8 mouse cellular contexts compared by ENCODE assay signal in the genomic region with DNA sequence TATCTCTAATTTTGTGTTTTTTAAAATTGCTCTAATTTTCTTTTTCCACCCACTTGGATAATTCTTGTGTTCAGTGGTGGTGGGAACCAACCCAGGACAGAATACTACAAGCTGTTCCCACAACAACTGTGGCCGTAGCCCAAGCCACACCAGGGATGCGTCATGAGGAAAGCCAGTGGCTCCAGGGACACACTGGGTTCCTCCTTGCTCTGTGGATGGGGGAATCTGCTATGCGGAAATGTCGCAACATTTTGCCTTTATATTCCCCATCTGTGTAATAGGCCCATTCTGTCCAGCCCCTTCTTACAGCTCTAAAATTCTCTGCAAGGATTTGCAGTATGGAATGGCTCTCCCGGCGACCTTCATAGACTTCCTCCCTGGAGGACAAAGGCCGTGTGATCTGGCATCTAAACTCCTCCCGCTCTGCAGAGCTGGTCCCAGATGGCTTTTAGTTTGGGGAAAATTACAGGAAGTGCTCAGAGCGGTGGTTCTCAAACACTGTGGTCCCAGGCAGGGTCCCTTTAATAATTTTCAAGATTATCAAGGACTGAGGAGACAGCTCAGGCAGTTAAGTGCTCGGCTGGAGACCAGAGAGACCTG. TPM values are rescaled to one million over a fixed set of nuclear protein-coding genes. Genes with fewer than 3 reads are reported as not detected.
DNase-seq lines count a peak whose midpoint lies in the region; ATAC-seq lines count a peak whose summit lies in the region.
"Had no signal": no experiment of that assay in that cellular context is flagged by ENCODE, and none has a peak within 500 bp of the region (broad histone marks: within the 10 kb centered on the region; RNA-seq: fewer than 3 reads in every experiment).

No protein-coding gene starts in this region.

- no peaks in the 10 kb centered on the region for H3K36me3 ChIP-seq in lung, embryonic 15.5 days

- no peak; the same call in 1 of the 2 replicates for ATAC-seq in lung, embryonic 15.5 days (ENCODE audit: borderline replicate concordance, extremely low read depth, low FRiP score, low TSS enrichment)

- H3K4me1 ChIP-seq in lung, embryonic 15.5 days, result peaks cover 17% of the 10 kb centered on the region; the same call in 1 of the 2 replicates

- no peak overlapping the region for H3K9ac ChIP-seq in lung, embryonic 15.5 days

- H3K4me2 ChIP-seq in lung, embryonic 15.5 days, result no peak overlapping the region

- no peaks in the 10 kb centered on the region; the same call in 1 of the 2 replicates for H3K27me3 ChIP-seq in lung, embryonic 15.5 days

- no peaks in the 10 kb centered on the region for H3K9me3 ChIP-seq in lung, embryonic 15.5 days

- no peak for DNase-seq in lung, adult 18-20 months
- DNase-seq in heart, adult 18-20 months, result peak; percentile 71 to 81
- peak; percentile 46 for DNase-seq in heart, postnatal 4 days
- DNase-seq in skeletal muscle tissue, adult 2 months (ENCODE audit: low read depth, low spot score), result peak; percentile 13
- DNase-seq in urinary bladder, postnatal 4 days (ENCODE audit: low spot score in 2 of 2), result no peak
- DNase-seq in right cerebral cortex, postnatal 14 days, result no peak

- H3K27ac ChIP-seq in lung, embryonic 15.5 days, result peak overlapping the region; percentile 25; the same call in 1 of the 2 replicates

- 52% methylated on average over 10 of the region's 10 CpGs for WGBS in lung, embryonic 15.5 days

- no peak overlapping the region for H3K4me3 ChIP-seq in lung, embryonic 15.5 days
- H3K4me3 ChIP-seq: megakaryocyte, embryonic 14.5 days had no signal

RNA-seq across cellular contexts. Expression of gene Foxl1, which starts 53.6 kb away (rescaled TPM):
- 6.8 and 8.5 TPM in 2 replicates for polyA plus RNA-seq in lung, embryonic 15.5 days (2015; fragmentation: Nextera tagmentation; extraction: Ambion mirVana)
- under 1 TPM; 0.10 to 0.18 TPM for total RNA-seq in heart, adult 18-20 months (2021)
- under 1 TPM; 0.56 to 0.60 TPM for total RNA-seq in heart, postnatal 4 days (2021)

Comparison
In these comparisons a context has a peak if more than half of its experiments do, and no peak if none do; other contexts are left out.
1. DNase-seq: peak in heart, adult 18-20 months (2 of 2), heart, postnatal 4 days (single experiment) and skeletal muscle tissue, adult 2 months (single experiment); none in lung, adult 18-20 months (0 of 2), urinary bladder, postnatal 4 days (0 of 2) and right cerebral cortex, postnatal 14 days (single experiment).